Mouse (Mus musculus) brain, embryonic 14.5 days (tissue): ENCODE results near the gene B4galt4.

Experiments used
- CTCF ChIP-seq: fragments of 200-500 bp; IDR thresholded peaks from 2 replicates; pipeline ENCODE4 v1.5.1; 2012; ENCODE audit warnings: inconsistent platforms, mild to moderate bottlenecking, moderate library complexity, borderline replicate concordance; ENCODE audit not compliant: insufficient read depth, insufficient read length; ENCODE audit errors: extremely low read depth
- POLR2A ChIP-seq: fragments of 200-500 bp; IDR thresholded peaks from 2 replicates; pipeline ENCODE4 v1.6.1; 2012; ENCODE audit warnings: mild to moderate bottlenecking, inconsistent platforms, borderline replicate concordance; ENCODE audit not compliant: poor library complexity, insufficient read depth, insufficient read length, severe bottlenecking; ENCODE audit errors: extremely low read depth

DNA sequence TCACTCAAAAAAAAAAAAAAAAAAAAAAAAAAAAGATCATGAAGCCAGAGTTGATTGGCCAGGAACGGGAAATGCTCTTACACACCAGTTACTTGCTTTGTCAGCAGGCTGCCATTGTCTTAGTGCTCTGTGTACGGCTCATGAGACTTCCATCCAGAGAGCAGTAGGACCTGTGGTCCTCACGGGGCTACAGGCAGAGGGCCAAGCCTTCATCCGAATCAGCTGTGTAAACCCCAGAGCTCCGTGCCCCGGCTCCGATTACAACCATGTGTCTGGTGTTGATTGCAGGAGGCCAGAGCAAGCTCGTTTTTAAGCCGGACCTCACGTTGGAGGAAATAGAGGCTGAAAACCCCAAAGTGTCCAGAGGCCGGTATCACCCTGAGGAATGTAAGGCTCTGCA is 11.6 kb downstream of the B4galt4 start:
- TF ChIP-seq CTCF (no peak), POLR2A (no peak)
